Mouse (Mus musculus) cerebellum, adult 2 months (tissue): ENCODE results near the gene Smim10l1. TPM values are rescaled to one million over a fixed set of nuclear protein-coding genes. Genes with fewer than 3 reads are reported as not detected.

Experiments
- DNase-seq, 2 experiments: peaks; one replicate each; pipeline ENCODE4 v3.0.0; 2021
- H3K27ac ChIP-seq: fragments of 200-500 bp; 2 replicates; pipeline ENCODE4 v1.5.1; 2012; ENCODE audit warnings: low read length, control low read depth, inconsistent platforms; ENCODE audit not compliant: insufficient read depth
- H3K27me3 ChIP-seq: fragments of 200-500 bp; 2 replicates; pipeline ENCODE4 v1.6.1; 2012; ENCODE audit warnings: inconsistent platforms, mild to moderate bottlenecking, low read length, moderate library complexity; ENCODE audit not compliant: control insufficient read depth, insufficient read depth
- H3K4me1 ChIP-seq: fragments of 200-500 bp; 2 replicates; pipeline ENCODE4 v1.6.1; 2011; ENCODE audit warnings: low read length; ENCODE audit not compliant: control insufficient read depth, insufficient read depth
- H3K4me3 ChIP-seq: fragments of 200-500 bp; replicated peaks from 2 replicates; pipeline ENCODE3; 2011; ENCODE audit warnings: mild to moderate bottlenecking, low read depth, low read length, control low read depth; ENCODE audit not compliant: insufficient read depth
- CTCF ChIP-seq: fragments of 200-500 bp; IDR thresholded peaks from 2 replicates; pipeline ENCODE4 v1.5.1; 2011; ENCODE audit warnings: low read depth, mild to moderate bottlenecking, control low read depth, low read length, moderate library complexity, borderline replicate concordance; ENCODE audit not compliant: insufficient read depth
- POLR2A ChIP-seq: fragments of 200-500 bp; IDR thresholded peaks from 2 replicates; pipeline ENCODE4 v1.6.1; 2011; ENCODE audit warnings: low read length, control low read depth, borderline replicate concordance; ENCODE audit not compliant: insufficient read depth
- WGBS: fragments of 180-500 bp; shearing (Covaris S2); methylation state at CpG from one replicate; pipeline ENCODE4 v1.1.7; 2018; 5-methylcytosine and 5-hydroxymethylcytosine counted together
- polyA plus RNA-seq: library from polyadenylated mRNA; depleted of rRNA; stranded (reverse); fragments of >200 nt; gene quantifications from 2 replicates; pipeline ENCODE4 v1.2.3, GENCODE M21; 2012; rRNA removed

The Smim10l1 gene
- 82.1 and 84.5 TPM in 2 replicates for polyA plus RNA-seq

DNA sequence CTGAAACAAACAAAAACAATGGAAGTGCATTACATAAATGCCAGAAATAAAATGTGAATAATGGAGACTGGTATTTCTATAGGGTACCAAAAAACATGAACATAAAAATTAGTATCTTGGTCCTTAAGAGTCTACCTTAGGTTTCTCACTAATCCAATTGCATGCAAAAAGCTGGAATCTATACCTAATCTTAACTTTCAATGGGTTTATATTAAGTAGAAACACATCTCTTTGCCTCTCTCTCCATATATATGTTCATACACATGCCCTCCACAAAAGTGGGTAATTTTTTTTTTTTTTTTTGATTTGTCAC, at the start of gene Smim10l1:
TSS of gene Smim10l1 (plus strand) at position 301 of the 313 bp plus-strand sequence.
- H3K27ac ChIP-seq = peak within 1 kb of the TSS; percentile 98
- DNase-seq = no peak
- no peaks in the 10 kb centered on the region for H3K27me3 ChIP-seq
- H3K4me1 ChIP-seq = no peaks in the 10 kb centered on the region
- peak within 1 kb of the TSS; percentile 98 for H3K4me3 ChIP-seq
- TF ChIP-seq CTCF (no peak), POLR2A (no peak)

DNA sequence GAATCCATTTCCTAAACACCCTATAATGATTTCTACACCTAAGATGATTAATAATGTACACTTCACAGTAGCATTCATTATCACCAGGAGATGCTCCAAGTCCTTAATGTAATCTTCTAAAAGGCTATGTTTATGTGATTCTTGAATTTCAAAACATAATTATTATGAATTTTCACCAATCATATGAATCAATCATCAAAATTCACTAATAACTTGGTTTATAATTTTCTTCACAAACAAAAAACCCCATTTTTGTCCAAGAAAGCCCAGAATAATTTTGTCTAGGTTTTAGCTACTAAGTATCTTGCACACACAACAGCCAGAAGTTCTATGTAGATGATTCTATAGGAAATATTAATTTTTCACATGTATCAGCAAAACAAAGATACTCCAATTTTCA, 49.0 kb upstream of the Smim10l1 start, which contains the start of gene Tas2r140:
TSS of gene Tas2r140 (minus strand) at position 101 of the 400 bp plus-strand sequence.
- TF ChIP-seq CTCF = no peak
- Histone ChIP-seq H3K27me3 (no peaks in the 10 kb centered on the region), H3K4me3 (no peak within 1 kb of the TSS), H3K27ac (no peak within 1 kb of the TSS), H3K4me1 (no peaks in the 10 kb centered on the region)
- DNase-seq = no peak

DNA sequence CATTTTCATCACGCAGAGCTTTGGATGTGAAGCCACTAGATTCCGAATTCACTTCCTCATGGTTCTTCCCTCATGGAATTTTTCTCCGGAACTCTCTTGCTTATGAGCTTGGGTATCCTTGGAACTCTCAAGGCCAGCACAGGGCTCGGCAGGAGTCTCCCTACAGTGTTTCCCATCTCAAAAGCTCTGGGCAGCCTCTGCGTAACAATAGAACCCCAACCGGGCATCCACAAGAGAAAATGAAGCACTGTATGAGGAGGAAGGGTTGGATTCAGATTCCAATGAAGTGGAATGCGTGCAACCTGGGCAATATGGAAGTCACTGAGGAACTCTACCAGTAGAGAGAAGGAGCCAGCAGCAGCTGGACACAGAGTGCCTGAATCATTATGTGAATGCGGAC, 12.5 kb upstream of the Smim10l1 start:
- no peak overlapping the region for H3K27ac ChIP-seq
- TF ChIP-seq CTCF (no peak), POLR2A (no peak)
- H3K4me1 ChIP-seq = no peaks in the 10 kb centered on the region
- DNase-seq = no peak
- no peak overlapping the region for H3K4me3 ChIP-seq
- H3K27me3 ChIP-seq = no peaks in the 10 kb centered on the region
- 67% methylated on average over 8 of the region's 8 CpGs for WGBS

DNA sequence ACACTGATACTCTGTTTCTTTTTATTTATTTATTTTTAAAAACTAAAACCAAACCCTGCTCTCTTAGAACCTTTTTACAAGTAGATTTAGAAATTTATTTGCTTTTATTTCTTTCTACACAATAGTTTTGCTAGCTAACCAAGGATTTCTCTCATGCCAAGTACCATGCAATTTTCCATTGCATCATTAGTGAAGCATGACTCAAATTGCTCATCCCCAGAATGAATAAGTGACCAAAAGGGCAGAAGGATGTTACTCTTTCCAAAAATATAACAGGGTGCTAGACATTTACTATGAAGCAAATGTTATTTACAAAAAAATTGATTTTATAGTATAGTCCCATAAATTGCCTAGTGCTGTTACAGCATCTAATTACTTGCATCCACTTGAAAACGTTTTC, 2.3 kb upstream of the Smim10l1 start:
- 61% methylated on average over 1 of the region's 1 CpGs for WGBS
- TF ChIP-seq POLR2A = no peak
- no peak for TF ChIP-seq CTCF
- H3K4me3 ChIP-seq = no peak overlapping the region

DNA sequence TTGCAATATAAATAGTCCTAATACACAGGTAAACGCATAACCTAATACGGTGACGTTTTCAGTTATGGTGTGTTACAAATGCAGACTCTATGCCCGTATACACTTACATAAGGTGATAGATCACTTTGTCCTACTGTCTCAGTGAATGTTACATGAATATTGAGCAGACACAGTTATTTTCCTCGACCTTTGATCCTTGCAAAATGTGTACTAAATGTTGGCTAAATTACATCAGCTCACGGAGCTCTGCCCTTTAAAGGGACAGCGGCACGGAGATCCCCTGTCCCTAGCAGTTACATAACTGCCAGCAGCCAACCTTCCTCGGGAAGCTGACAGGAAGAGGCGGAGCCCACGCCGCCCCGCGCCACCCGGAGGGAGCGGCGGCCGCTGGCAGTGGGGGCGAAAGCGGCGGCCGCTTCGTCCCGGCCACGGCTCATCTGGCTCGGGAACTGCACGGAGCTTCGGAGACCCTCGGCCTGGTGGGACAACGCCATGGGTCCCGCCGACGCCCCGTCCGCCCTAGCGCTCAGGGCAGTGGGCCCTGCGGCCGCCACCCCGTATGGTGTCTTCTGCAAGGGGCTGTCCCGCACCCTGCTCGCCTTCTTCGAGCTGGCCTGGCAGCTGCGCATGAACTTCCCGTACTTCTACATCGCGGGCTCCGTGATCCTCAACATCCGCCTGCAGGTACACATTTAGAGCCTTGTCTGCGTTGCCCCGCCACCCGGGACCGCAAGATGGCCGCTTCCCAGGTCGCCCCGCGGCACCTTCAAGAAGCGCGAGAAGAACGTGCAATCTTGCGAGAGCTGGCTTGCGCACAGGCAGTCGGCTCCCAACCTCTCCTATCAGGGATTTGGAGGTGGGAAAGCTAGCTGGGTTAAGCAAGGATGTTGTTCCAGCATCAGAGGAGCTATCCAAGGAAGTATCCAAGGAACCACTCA, 482 bp downstream of the Smim10l1 start:
- Histone ChIP-seq H3K4me3 (peak overlapping the region; percentile 98), H3K4me1 (no peaks in the 10 kb centered on the region), H3K27me3 (no peaks in the 10 kb centered on the region), H3K27ac (peak overlapping the region; percentile 98)
- peak; percentile 93 for DNase-seq
- under 1% methylated on average over 62 of the region's 62 CpGs for WGBS
- TF ChIP-seq CTCF (no peak), POLR2A (peak; percentile 68)

More for the DNA sequence above, 2.3 kb upstream of the Smim10l1 start:
- H3K27me3 ChIP-seq = no peaks in the 10 kb centered on the region
- no peak for DNase-seq
- H3K4me1 ChIP-seq = no peaks in the 10 kb centered on the region
- no peak overlapping the region for H3K27ac ChIP-seq

Other genes starting within 250 kb of the Smim10l1 start
- not detected in 2 replicates for gene Tas2r116, start 249.5 kb upstream of the Smim10l1 start, polyA plus RNA-seq
- gene Tas2r110, start 236.9 kb upstream of the Smim10l1 start, polyA plus RNA-seq = not detected in 2 replicates
- gene Tas2r113, start 211.9 kb upstream of the Smim10l1 start, polyA plus RNA-seq = not detected in 2 replicates
- not detected in 2 replicates for gene Tas2r125, start 195.3 kb upstream of the Smim10l1 start, polyA plus RNA-seq
- gene Tas2r129, start 153.8 kb upstream of the Smim10l1 start, polyA plus RNA-seq = not detected in 2 replicates
- gene Tas2r131, start 147.0 kb upstream of the Smim10l1 start, polyA plus RNA-seq = not detected in 2 replicates
- not detected in 2 replicates for gene Tas2r109, start 123.9 kb upstream of the Smim10l1 start, polyA plus RNA-seq
- gene Tas2r103, start 67.8 kb upstream of the Smim10l1 start, polyA plus RNA-seq = not detected in 2 replicates
- gene Tas2r140, start 49.1 kb upstream of the Smim10l1 start, polyA plus RNA-seq = not detected in 2 replicates
- not detected in 2 replicates for gene 5530400C23Rik, start 187.3 kb downstream of the Smim10l1 start, polyA plus RNA-seq